Mouse (Mus musculus) kidney, embryonic 14.5 days (tissue): ENCODE measurements at regions not wholly inside any gene's neighbourhood (a gene's known extent, or its start where the extent isn't known, plus 50 kb on each side); places are given as distances from the start of the nearest gene placed in this dataset.

Experiments used
- ATAC-seq: fragments of 200-750 bp; cut with Nextera tagmentation; 2 replicates; pipeline ENCODE4 v1.8.0; 2017; ENCODE audit warnings: moderate number of reproducible peaks, mild to moderate bottlenecking, moderate TSS enrichment, moderate library complexity; ENCODE audit not compliant: low FRiP score, low TSS enrichment
- H3K27ac ChIP-seq: fragments of 300-500 bp; sonication (generic); 2 replicates; pipeline ENCODE4 v1.5.1; 2014; ENCODE audit warnings: low read depth, mild to moderate bottlenecking, low read length, moderate library complexity, mixed read lengths
- H3K27me3 ChIP-seq: fragments of 300-500 bp; sonication (generic); 2 replicates; pipeline ENCODE4 v1.6.1; 2014; ENCODE audit warnings: mild to moderate bottlenecking, low read length; ENCODE audit not compliant: control insufficient read depth, insufficient read depth
- H3K36me3 ChIP-seq: fragments of 300-500 bp; sonication (generic); 2 replicates; pipeline ENCODE4 v1.6.1; 2014; ENCODE audit warnings: low read length, mixed read lengths; ENCODE audit not compliant: control insufficient read depth, insufficient read depth
- H3K4me1 ChIP-seq: fragments of 300-500 bp; sonication (generic); 2 replicates; pipeline ENCODE4 v1.6.1; 2014; ENCODE audit warnings: low read length, mixed read lengths; ENCODE audit not compliant: control insufficient read depth, insufficient read depth
- H3K4me2 ChIP-seq: fragments of 300-500 bp; sonication (generic); replicated peaks from 2 replicates; pipeline ENCODE4 v1.6.1; 2014; ENCODE audit warnings: low read depth, mild to moderate bottlenecking, low read length
- H3K4me3 ChIP-seq: fragments of 300-500 bp; sonication (generic); 2 replicates; pipeline ENCODE4 v1.5.1; 2014; ENCODE audit warnings: mild to moderate bottlenecking, low read length
- H3K9ac ChIP-seq: fragments of 300-500 bp; sonication (generic); 2 replicates; pipeline ENCODE4 v1.6.1; 2014; ENCODE audit warnings: low read depth, mild to moderate bottlenecking, low read length, moderate library complexity
- H3K9me3 ChIP-seq: fragments of 300-500 bp; sonication (generic); 2 replicates; pipeline ENCODE4 v1.6.1; 2016; ENCODE audit warnings: low read length; ENCODE audit not compliant: control insufficient read depth
- WGBS: fragments of 180-500 bp; shearing (Covaris S2); extraction: QIAGEN DNeasy Blood & Tissue Kit; methylation state at CpG from one replicate; pipeline ENCODE4 v1.1.7; 2014; 5-methylcytosine and 5-hydroxymethylcytosine counted together

DNA sequence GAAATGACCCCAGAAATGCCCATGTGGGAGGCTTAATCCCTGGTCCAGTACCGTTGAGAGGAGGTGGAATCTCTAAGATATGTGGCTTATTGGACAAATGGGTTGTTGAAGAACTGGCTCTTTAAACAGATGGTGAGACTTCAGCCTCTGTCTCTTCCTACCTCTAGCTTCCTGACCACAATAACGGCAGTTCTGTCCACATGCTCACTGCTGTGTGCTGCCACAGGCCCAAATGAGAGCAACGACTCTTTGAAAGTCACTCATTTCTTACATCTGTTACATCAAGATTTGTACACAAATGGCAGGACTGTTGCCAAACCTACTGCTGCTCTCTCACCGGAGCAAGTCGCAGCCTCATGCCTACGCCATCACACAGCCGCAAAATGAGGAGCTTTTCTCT is 217.6 kb upstream of the Slc7a11 start:
- Histone ChIP-seq H3K4me2 (no peak overlapping the region), H3K36me3 (no peaks in the 10 kb centered on the region), H3K9me3 (no peaks in the 10 kb centered on the region), H3K27me3 (no peaks in the 10 kb centered on the region), H3K9ac (no peak overlapping the region), H3K4me3 (no peak overlapping the region), H3K4me1 (no peaks in the 10 kb centered on the region), H3K27ac (no peak overlapping the region)
- no peak for ATAC-seq
- 75% methylated on average over 7 of the region's 7 CpGs for WGBS

DNA sequence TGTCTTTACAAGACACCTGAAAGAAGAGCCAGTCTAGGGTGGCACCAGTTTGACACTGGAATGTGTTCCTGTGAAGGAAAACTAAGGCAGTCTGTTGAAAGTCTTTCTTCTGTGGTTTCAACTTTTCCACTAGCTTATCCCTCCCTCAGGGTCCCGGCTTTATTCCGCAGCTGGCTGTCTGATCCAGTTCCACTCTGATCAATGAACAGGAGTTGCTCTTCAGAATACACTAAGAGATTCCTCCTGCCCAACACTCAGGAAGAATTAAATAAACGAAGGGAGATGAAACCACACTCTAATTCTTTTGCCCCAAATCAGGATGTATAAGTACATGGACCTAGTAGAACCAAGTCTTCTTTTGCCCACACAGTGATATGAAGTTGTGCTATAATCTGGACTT is 217.2 kb upstream of the Slc7a11 start:
- Histone ChIP-seq H3K9ac (no peak overlapping the region), H3K4me2 (no peak overlapping the region), H3K4me3 (no peak overlapping the region), H3K36me3 (no peaks in the 10 kb centered on the region), H3K27me3 (no peaks in the 10 kb centered on the region), H3K27ac (no peak overlapping the region), H3K9me3 (no peaks in the 10 kb centered on the region), H3K4me1 (no peaks in the 10 kb centered on the region)
- ATAC-seq, result no peak
- WGBS, result 90% methylated on average over 3 of the region's 3 CpGs

- 87% methylated on average over 2 of the region's 2 CpGs for WGBS
- H3K4me2 ChIP-seq, result no peak overlapping the region
- no peaks in the 10 kb centered on the region for H3K9me3 ChIP-seq
- H3K4me3 ChIP-seq, result no peak overlapping the region
- H3K36me3 ChIP-seq, result no peaks in the 10 kb centered on the region
- no peak for ATAC-seq
- no peaks in the 10 kb centered on the region for H3K4me1 ChIP-seq
- no peak overlapping the region for H3K27ac ChIP-seq
- H3K27me3 ChIP-seq, result no peaks in the 10 kb centered on the region
- H3K9ac ChIP-seq, result no peak overlapping the region
These were observed 214.5 kb upstream of the Slc7a11 start for GRCm38 (mm10) chr3:50657890-50658289.

GRCm38 (mm10) chr3:50654441-50654840 is 211.0 kb upstream of the Slc7a11 start:
- no peak overlapping the region for H3K4me2 ChIP-seq
- H3K4me1 ChIP-seq, result no peaks in the 10 kb centered on the region
- H3K27ac ChIP-seq, result no peak overlapping the region
- ATAC-seq, result no peak
- H3K4me3 ChIP-seq, result no peak overlapping the region
- 71% methylated on average over 2 of the region's 2 CpGs for WGBS
- H3K9ac ChIP-seq, result no peak overlapping the region
- no peaks in the 10 kb centered on the region for H3K9me3 ChIP-seq
- no peaks in the 10 kb centered on the region for H3K27me3 ChIP-seq
- H3K36me3 ChIP-seq, result no peaks in the 10 kb centered on the region

DNA sequence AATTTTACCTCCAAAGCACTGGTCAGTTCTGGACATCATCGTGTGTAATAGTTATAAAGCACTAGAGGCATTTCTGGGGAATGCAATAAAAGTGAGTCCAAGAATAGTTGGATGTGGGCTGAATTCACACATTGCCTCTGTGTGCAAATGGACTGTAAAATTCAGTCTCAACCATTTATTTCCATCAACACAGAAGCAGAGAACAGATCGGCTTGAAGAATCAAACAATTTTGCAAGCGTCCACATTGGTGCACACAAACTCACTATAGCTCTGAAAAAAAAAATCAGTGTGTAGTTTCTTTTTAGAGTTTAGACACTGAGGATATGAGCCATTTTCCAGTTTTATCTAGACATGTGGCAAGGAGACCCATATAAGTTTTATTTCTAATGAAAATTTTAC is 208.9 kb upstream of the Slc7a11 start:
- no peaks in the 10 kb centered on the region for H3K36me3 ChIP-seq
- no peak for ATAC-seq
- no peaks in the 10 kb centered on the region for H3K4me1 ChIP-seq
- H3K9me3 ChIP-seq, result no peaks in the 10 kb centered on the region
- H3K9ac ChIP-seq, result no peak overlapping the region
- H3K4me3 ChIP-seq, result no peak overlapping the region
- no peak overlapping the region for H3K27ac ChIP-seq
- no peaks in the 10 kb centered on the region for H3K27me3 ChIP-seq
- no peak overlapping the region for H3K4me2 ChIP-seq
- 93% methylated on average over 3 of the region's 3 CpGs for WGBS

- Histone ChIP-seq H3K27ac (no peak overlapping the region), H3K4me1 (no peaks in the 10 kb centered on the region), H3K4me2 (no peak overlapping the region), H3K27me3 (no peaks in the 10 kb centered on the region), H3K4me3 (no peak overlapping the region), H3K9me3 (no peaks in the 10 kb centered on the region), H3K36me3 (no peaks in the 10 kb centered on the region), H3K9ac (no peak overlapping the region)
- ATAC-seq, result no peak
- WGBS, result 85% methylated on average over 2 of the region's 2 CpGs
These were observed 199.7 kb upstream of the Slc7a11 start for GRCm38 (mm10) chr3:50643068-50643467.

DNA sequence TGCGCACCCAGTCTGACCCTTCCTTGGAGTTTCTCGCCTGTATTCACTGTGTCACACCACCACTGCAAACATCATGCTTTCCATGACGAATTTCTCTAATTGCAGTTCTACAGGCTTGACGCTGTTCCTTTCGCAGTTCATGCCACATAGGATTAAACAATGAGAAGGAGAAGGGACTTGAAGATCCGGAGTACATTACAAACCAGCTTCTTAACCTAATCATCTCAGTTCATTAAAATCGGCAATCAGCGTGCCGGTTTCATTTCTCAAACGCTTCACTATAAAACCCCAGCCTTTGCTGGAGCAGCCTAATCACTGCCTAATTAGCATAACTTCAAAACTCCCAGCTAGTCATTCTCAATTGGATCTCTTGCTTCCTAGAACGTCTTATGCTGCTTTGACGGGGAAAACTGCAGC is 196.5 kb upstream of the Slc7a11 start:
- Histone ChIP-seq H3K9me3 (no peaks in the 10 kb centered on the region), H3K4me3 (no peak overlapping the region), H3K36me3 (no peaks in the 10 kb centered on the region), H3K4me1 (no peaks in the 10 kb centered on the region), H3K4me2 (no peak overlapping the region), H3K27ac (no peak overlapping the region), H3K9ac (no peak overlapping the region), H3K27me3 (no peaks in the 10 kb centered on the region)
- WGBS, result 89% methylated on average over 12 of the region's 12 CpGs
- ATAC-seq, result no peak

- no peak overlapping the region for H3K9ac ChIP-seq
- H3K9me3 ChIP-seq, result no peaks in the 10 kb centered on the region
- H3K4me3 ChIP-seq, result no peak overlapping the region
- no peaks in the 10 kb centered on the region for H3K4me1 ChIP-seq
- no peak overlapping the region for H3K4me2 ChIP-seq
- H3K27ac ChIP-seq, result no peak overlapping the region
- no peak for ATAC-seq
- no peaks in the 10 kb centered on the region for H3K36me3 ChIP-seq
- no peaks in the 10 kb centered on the region for H3K27me3 ChIP-seq
- 95% methylated on average over 7 of the region's 7 CpGs for WGBS
These were observed 191.2 kb upstream of the Slc7a11 start for GRCm38 (mm10) chr3:50634457-50635075.

DNA sequence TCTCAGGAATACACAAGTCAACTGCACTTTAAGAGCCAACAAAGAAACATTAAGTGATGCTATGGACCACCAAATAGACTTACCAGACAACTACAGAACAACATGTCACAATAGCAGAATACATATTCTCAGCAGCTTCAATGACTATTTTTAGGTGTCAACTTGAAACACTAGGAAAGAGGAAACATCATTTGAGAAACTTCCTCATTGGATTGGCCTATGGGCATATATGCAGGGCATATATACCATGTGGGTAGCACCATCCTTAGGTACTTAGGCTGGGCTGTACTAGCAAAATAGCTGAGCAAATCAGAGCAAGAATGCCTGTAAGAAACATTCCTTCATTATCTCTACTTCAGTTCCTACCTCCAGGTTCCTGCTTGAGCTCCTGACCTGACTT is 187.9 kb upstream of the Slc7a11 start:
- no peak overlapping the region for H3K4me2 ChIP-seq
- no peaks in the 10 kb centered on the region for H3K4me1 ChIP-seq
- H3K27me3 ChIP-seq, result no peaks in the 10 kb centered on the region
- H3K4me3 ChIP-seq, result no peak overlapping the region
- H3K9ac ChIP-seq, result no peak overlapping the region
- H3K9me3 ChIP-seq, result no peaks in the 10 kb centered on the region
- no peak overlapping the region for H3K27ac ChIP-seq
- ATAC-seq, result no peak
- H3K36me3 ChIP-seq, result no peaks in the 10 kb centered on the region
